Mouse (Mus musculus) gastrocnemius, postnatal 10 days (tissue): Measurements from ENCODE around the gene Zfp142. TPM values are rescaled to one million over a fixed set of nuclear protein-coding genes. Genes with fewer than 3 reads are reported as not detected.

Experiments
- DNase-seq: peaks from one replicate; pipeline ENCODE4 v3.0.0; 2021; ENCODE audit warnings: mixed read lengths
- microRNA-seq, 2 experiments: library from miRNA; unstranded; fragments of <30 nt; microRNA quantifications; one replicate each; pipeline ENCODE4 v1.2.0; 2021
- total RNA-seq, 2 experiments: library from RNA; stranded (reverse); gene quantifications; 2 replicates each; pipeline ENCODE4 v1.2.3; 2021

Zfp142 gene
- total RNA-seq, 2 experiments from 2014 or later, result 7.1 to 11.2 TPM

GRCm38 (mm10) chr1:74519875-74520274 lies 68.2 kb downstream of the Zfp142 start:
- no peak for DNase-seq

Small RNAs within 50 kb of the gene (microRNA-seq; reads per million reads assigned to microRNA genes)
- gene Gm25035, result 0 reads per million in 2 experiments

Other genes starting within 250 kb of the Zfp142 start
- gene Catip, start 226.1 kb downstream of the Zfp142 start, total RNA-seq, result under 1 TPM; 0.16 to 0.36 TPM
- 1 to 10 TPM; 2.5 to 5.2 TPM for gene Slc11a1, start 213.1 kb downstream of the Zfp142 start, total RNA-seq
- gene Ctdsp1, start 196.7 kb downstream of the Zfp142 start, total RNA-seq, result 100 to 1,000 TPM in 1 of 2 experiments, 10 to 100 TPM in 1; 99.4 to 103 TPM
- under 1 TPM; 0.09 to 0.16 TPM for gene Vil1, start 178.9 kb downstream of the Zfp142 start, total RNA-seq
- gene Cnot9, start 82.2 kb downstream of the Zfp142 start, total RNA-seq, result 10 to 100 TPM; 16.6 to 18.7 TPM
- 10 to 100 TPM; 69.1 to 69.5 TPM for gene Plcd4, start 45.4 kb downstream of the Zfp142 start, total RNA-seq
- gene Usp37, start 44.0 kb downstream of the Zfp142 start, total RNA-seq, result 10 to 100 TPM in 1 of 2 experiments, 1 to 10 TPM in 1; 9.0 to 14.0 TPM
- gene Bcs1l, start within 50 bp of the Zfp142 start, total RNA-seq, result 10 to 100 TPM; 12.7 to 13.7 TPM
- gene Rnf25, start 13.2 kb upstream of the Zfp142 start, total RNA-seq, result 10 to 100 TPM; 18.1 to 23.1 TPM
- gene Stk36, start 13.2 kb upstream of the Zfp142 start, total RNA-seq, result 1 to 10 TPM in 1 of 2 experiments, under 1 TPM in 1; 0.88 to 1.8 TPM
- gene Ttll4, start 73.5 kb upstream of the Zfp142 start, total RNA-seq, result 10 to 100 TPM; 10.4 to 15.3 TPM
- gene Cyp27a1, start 125.3 kb upstream of the Zfp142 start, total RNA-seq, result 1 to 10 TPM; 8.6 to 8.9 TPM
- 10 to 100 TPM; 64.7 to 66.7 TPM for gene Prkag3, start 161.0 kb upstream of the Zfp142 start, total RNA-seq
- 1 to 10 TPM in 1 of 2 experiments, under 1 TPM in 1; 0.95 to 1.5 TPM for gene Wnt6, start 183.6 kb upstream of the Zfp142 start, total RNA-seq
- under 1 TPM in 1 of 2 experiments, not detected in 1; 0.29 TPM for gene Wnt10a, start 203.3 kb upstream of the Zfp142 start, total RNA-seq